Mouse (Mus musculus) MEL (cell line): ENCODE measurements at regions not wholly inside any gene's neighbourhood (a gene's known extent, or its start where the extent isn't known, plus 50 kb on each side); places are given as distances from the start of the nearest gene placed in this dataset.

Experiments used
- CTCF ChIP-seq, 3 experiments: IDR thresholded peaks in 2 of 3; conservative IDR thresholded peaks in 1 of 3; 2 replicates each; pipeline ENCODE4 v1.5.1; 2011 to 2012; ENCODE audit warnings: low read length in 3 of 3, low read depth in 2 of 3, mild to moderate bottlenecking in 2 of 3, improper control_type of control experiment in 1 of 3, inconsistent platforms in 1 of 3, mixed read lengths in 1 of 3, moderate library complexity in 1 of 3; ENCODE audit not compliant: control insufficient read depth in 1 of 3, insufficient read depth in 1 of 3, poor library complexity in 1 of 3, severe bottlenecking in 1 of 3
- ELF1 ChIP-seq: IDR thresholded peaks from 2 replicates; pipeline ENCODE4 v1.6.1; 2014; ENCODE audit warnings: low read depth, mild to moderate bottlenecking, inconsistent platforms, low read length, improper control_type of control experiment, moderate library complexity
- EP300 ChIP-seq, 2 experiments: IDR thresholded peaks; 2 replicates each; pipeline ENCODE4 v1.6.1; 2011; ENCODE audit warnings: improper control_type of control experiment in 2 of 2, low read length in 2 of 2, low read depth in 1 of 2, mild to moderate bottlenecking in 1 of 2
- GATA1 ChIP-seq: IDR thresholded peaks from 2 replicates; pipeline ENCODE4 v1.6.1; 2011; ENCODE audit warnings: low read depth, low read length, improper control_type of control experiment
- POLR2A ChIP-seq, 2 experiments: IDR thresholded peaks; 2 replicates each; pipeline ENCODE4 v1.6.1; 2011 to 2012; ENCODE audit warnings: low read length in 2 of 2, mild to moderate bottlenecking in 2 of 2, control low read depth in 1 of 2, improper control_type of control experiment in 1 of 2, low read depth in 1 of 2, moderate library complexity in 1 of 2; ENCODE audit not compliant: control insufficient read depth in 1 of 2, insufficient read depth in 1 of 2, poor library complexity in 1 of 2
- RCOR1 ChIP-seq: IDR thresholded peaks from 2 replicates; pipeline ENCODE4 v1.6.1; 2012; ENCODE audit warnings: low read depth, mild to moderate bottlenecking, inconsistent platforms, low read length, improper control_type of control experiment

GRCm38 (mm10) chr1:129100997-129101396 lies 172.1 kb upstream of the Thsd7b start:
- TF ChIP-seq CTCF (IDR thresholded peaks at IDR 0.05 in 2 of 3, conservative IDR thresholded peaks at IDR 0.05 in 1 of 3; ENCODE audit: control insufficient read depth in 1 of 3, insufficient read depth in 1 of 3, low read depth in 2 of 3, low read length in 3 of 3, poor library complexity in 1 of 3, severe bottlenecking in 1 of 3) (no peak), GATA1 (no peak), POLR2A (IDR thresholded peaks at IDR 0.05; ENCODE audit: control insufficient read depth in 1 of 2, insufficient read depth in 1 of 2, low read depth in 1 of 2, low read length in 2 of 2, poor library complexity in 1 of 2) (no peak), RCOR1 (no peak), EP300 (IDR thresholded peaks at IDR 0.05; ENCODE audit: low read depth in 1 of 2, low read length in 2 of 2) (no peak), ELF1 (no peak)
